ENCODE assay signal across 7 mouse cellular contexts in genomic region chr2:172221656-172222393, GRCm38 (mm10). TPM values are rescaled to one million over a fixed set of nuclear protein-coding genes. Genes with fewer than 3 reads are reported as not detected.
DNase-seq lines count a peak whose midpoint lies in the region; TF ChIP-seq lines count a peak whose summit lies in the region.

No protein-coding gene starts in this region.

- intact Hi-C loops in gastrocnemius, adult 2 months (cut with DNase I), result loop anchor here (1.0 to 2.0 kb wide), 2 partner anchors 107 to 279 kb away; no protein-coding TSS in a partner anchor

- peak; percentile 86 for TF ChIP-seq CTCF in cerebellum, adult 2 months (IDR thresholded peaks at IDR 0.05; ENCODE audit: borderline replicate concordance, insufficient read depth, low read depth, low read length)
- TF ChIP-seq CTCF in gastrocnemius, adult 2 months (IDR thresholded peaks at IDR 0.05), result peak; percentile 94

- H3K27me3 ChIP-seq in cerebellum, adult 2 months (ENCODE audit: control insufficient read depth, insufficient read depth, low read length), result no peaks in the 10 kb centered on the region; the same call in 1 of the 2 replicates

- TF ChIP-seq POLR2A in cerebellum, adult 2 months (IDR thresholded peaks at IDR 0.05; ENCODE audit: borderline replicate concordance, insufficient read depth, low read length), result no peak

- WGBS in cerebellum, adult 2 months, result 9% methylated on average over 16 of the region's 16 CpGs

- DNase-seq in B cell, adult 2 months, result peak; percentile 51 to 52
- peak; percentile 54 for DNase-seq in ES-CJ7 (ENCODE audit: low read depth, low spot score)
- peak; percentile 44 to 72 for DNase-seq in cerebellum, adult 2 months
- DNase-seq in gastrocnemius, adult 2 months, result peak; percentile 63
- DNase-seq in kidney, postnatal 36 days, result peak; percentile 37 to 78
- peak; percentile 11 to 29 for DNase-seq in lung, adult 18-20 months
- peak; percentile 66 to 83 for DNase-seq in right cerebral cortex, postnatal 10 days (ENCODE audit: low spot score in 2 of 2)

- no peak overlapping the region for H3K4me3 ChIP-seq in cerebellum, adult 2 months (replicated peaks; ENCODE audit: insufficient read depth, low read depth, low read length)
- peak overlapping the region; percentile 21; the same call in 1 of the 2 replicates for H3K4me3 ChIP-seq in gastrocnemius, adult 2 months

- H3K4me1 ChIP-seq in cerebellum, adult 2 months (ENCODE audit: control insufficient read depth, insufficient read depth, low read length), result peaks cover 3% of the 10 kb centered on the region; the same call in 1 of the 2 replicates

- H3K27ac ChIP-seq in cerebellum, adult 2 months (ENCODE audit: insufficient read depth, low read length), result no peak overlapping the region
- no peak overlapping the region for H3K27ac ChIP-seq in gastrocnemius, adult 2 months

RNA-seq across cellular contexts. Expression of gene Mc3r, which starts 26.5 kb away (rescaled TPM):
- polyA plus RNA-seq in cerebellum, adult 2 months (2012; rRNA removed), result 0.18 and 0.27 TPM in 2 replicates
- not detected for total RNA-seq in gastrocnemius, adult 2 months (2021)

Comparison
In these comparisons a context has a peak if more than half of its experiments do, and no peak if none do; other contexts are left out.
1. DNase-seq: peak in every context shown above with its lines; median percentile 74 in right cerebral cortex, postnatal 10 days; 63 in gastrocnemius, adult 2 months; 58 in cerebellum, adult 2 months; 58 in kidney, postnatal 36 days; 54 in ES-CJ7; 52 in B cell, adult 2 months; 20 in lung, adult 18-20 months.